Mouse (Mus musculus): Measurements from ENCODE around the gene Naaladl2. TPM values are rescaled to one million over a fixed set of nuclear protein-coding genes. Genes with fewer than 3 reads are reported as not detected.
"Not testable (repeated sequence)": the region's sequence is repeated elsewhere in the genome, so short reads cannot be mapped to it uniquely, and the experiment has no call there.

Gene Naaladl2
- polyA plus RNA-seq, 1 experiment from 2014 or later, result 0.76 TPM

- Histone ChIP-seq H3K4me3 (no peak overlapping the region), H3K9me3 (no peaks in the 10 kb centered on the region), H3K4me1 (no peaks in the 10 kb centered on the region), H3K9ac (no peak overlapping the region), H3K27ac (no peak overlapping the region), H3K4me2 (replicated peaks) (no peak overlapping the region), H3K36me3 (no peaks in the 10 kb centered on the region), H3K27me3 (replicated peaks) (no peaks in the 10 kb centered on the region)
- no peak for ATAC-seq (ENCODE audit: low FRiP score, low read depth)
- WGBS, result 56% methylated on average over 1 of the region's 1 CpGs
Measured at GRCm38 (mm10) chr3:24391311-24391710, 752.8 kb downstream of the Naaladl2 start.

- peak; percentile 70; the same call in 1 of the 2 replicates for ATAC-seq (ENCODE audit: low FRiP score, low read depth)
Measured at GRCm38 (mm10) chr3:24355010-24355409, 789.1 kb downstream of the Naaladl2 start.

GRCm38 (mm10) chr3:24321489-24322405 is 822.3 kb downstream of the Naaladl2 start:
- H3K36me3 ChIP-seq, result no peaks in the 10 kb centered on the region
- H3K9ac ChIP-seq, result no peak overlapping the region
- no peaks in the 10 kb centered on the region for H3K27me3 ChIP-seq (replicated peaks)
- no peak for ATAC-seq (ENCODE audit: low FRiP score, low read depth)
- H3K27ac ChIP-seq, result no peak overlapping the region
- H3K9me3 ChIP-seq, result no peaks in the 10 kb centered on the region
- no peak overlapping the region for H3K4me2 ChIP-seq (replicated peaks)
- WGBS, result 83% methylated on average over 11 of the region's 11 CpGs
- no peaks in the 10 kb centered on the region for H3K4me1 ChIP-seq
- no peak overlapping the region for H3K4me3 ChIP-seq

More at GRCm38 (mm10) chr3:24355010-24355409, 789.1 kb downstream of the Naaladl2 start:
- H3K27me3 ChIP-seq (replicated peaks), result no peaks in the 10 kb centered on the region
- no peak overlapping the region for H3K27ac ChIP-seq
- H3K9me3 ChIP-seq, result no peaks in the 10 kb centered on the region
- H3K36me3 ChIP-seq, result no peaks in the 10 kb centered on the region
- WGBS, result 67% methylated on average over 2 of the region's 2 CpGs
- no peak overlapping the region for H3K9ac ChIP-seq
- H3K4me2 ChIP-seq (replicated peaks), result no peak overlapping the region
- no peak overlapping the region for H3K4me3 ChIP-seq
- H3K4me1 ChIP-seq, result no peaks in the 10 kb centered on the region

- no peak for ATAC-seq (ENCODE audit: low FRiP score, low read depth)
- H3K36me3 ChIP-seq, result no peaks in the 10 kb centered on the region
- H3K27me3 ChIP-seq (replicated peaks), result no peaks in the 10 kb centered on the region
- no peak overlapping the region for H3K27ac ChIP-seq
- no peak overlapping the region for H3K4me2 ChIP-seq (replicated peaks)
- no peak overlapping the region for H3K4me3 ChIP-seq
- no peaks in the 10 kb centered on the region for H3K9me3 ChIP-seq
- H3K9ac ChIP-seq, result no peak overlapping the region
- H3K4me1 ChIP-seq, result no peaks in the 10 kb centered on the region
- 76% methylated on average over 4 of the region's 4 CpGs for WGBS
Measured at GRCm38 (mm10) chr3:24314658-24315297, 829.3 kb downstream of the Naaladl2 start.

- no peak for ATAC-seq (ENCODE audit: low FRiP score, low read depth)
- no peaks in the 10 kb centered on the region for H3K36me3 ChIP-seq
- H3K27ac ChIP-seq, result no peak overlapping the region
- no peak overlapping the region for H3K4me3 ChIP-seq
- 92% methylated on average over 2 of the region's 2 CpGs for WGBS
- H3K27me3 ChIP-seq (replicated peaks), result no peaks in the 10 kb centered on the region
- no peak overlapping the region for H3K9ac ChIP-seq
- H3K4me1 ChIP-seq, result no peaks in the 10 kb centered on the region
- H3K4me2 ChIP-seq (replicated peaks), result no peak overlapping the region
- no peaks in the 10 kb centered on the region for H3K9me3 ChIP-seq
Measured at GRCm38 (mm10) chr3:24225418-24225817, 918.6 kb downstream of the Naaladl2 start.

GRCm38 (mm10) chr3:24217476-24217875 is 926.6 kb downstream of the Naaladl2 start:
- Histone ChIP-seq H3K9me3 (no peaks in the 10 kb centered on the region), H3K4me3 (no peak overlapping the region), H3K4me2 (replicated peaks) (no peak overlapping the region), H3K4me1 (no peaks in the 10 kb centered on the region), H3K9ac (no peak overlapping the region), H3K27me3 (replicated peaks) (no peaks in the 10 kb centered on the region), H3K36me3 (no peaks in the 10 kb centered on the region), H3K27ac (no peak overlapping the region)
- ATAC-seq (ENCODE audit: low FRiP score, low read depth), result no peak
- WGBS, result 87% methylated on average over 1 of the region's 1 CpGs

GRCm38 (mm10) chr3:24166531-24166930 is 977.5 kb downstream of the Naaladl2 start:
- ATAC-seq (ENCODE audit: low FRiP score, low read depth), result no peak
- H3K4me3 ChIP-seq, result no peak overlapping the region

GRCm38 (mm10) chr3:24163992-24164391 is 980.1 kb downstream of the Naaladl2 start:
- no peak overlapping the region for H3K4me2 ChIP-seq (replicated peaks)
- no peaks in the 10 kb centered on the region for H3K9me3 ChIP-seq
- no peaks in the 10 kb centered on the region for H3K36me3 ChIP-seq
- H3K4me3 ChIP-seq, result no peak overlapping the region
- no peak overlapping the region for H3K9ac ChIP-seq
- ATAC-seq (ENCODE audit: low FRiP score, low read depth), result no peak
- H3K27ac ChIP-seq, result no peak overlapping the region
- no peaks in the 10 kb centered on the region for H3K4me1 ChIP-seq
- no peaks in the 10 kb centered on the region for H3K27me3 ChIP-seq (replicated peaks)

More at GRCm38 (mm10) chr3:24166531-24166930, 977.5 kb downstream of the Naaladl2 start:
- no peaks in the 10 kb centered on the region for H3K4me1 ChIP-seq
- no peak overlapping the region for H3K4me2 ChIP-seq (replicated peaks)
- H3K9me3 ChIP-seq, result no peaks in the 10 kb centered on the region
- H3K9ac ChIP-seq, result no peak overlapping the region
- no peaks in the 10 kb centered on the region for H3K27me3 ChIP-seq (replicated peaks)
- H3K27ac ChIP-seq, result no peak overlapping the region
- no peaks in the 10 kb centered on the region for H3K36me3 ChIP-seq

GRCm38 (mm10) chr3:24151086-24151815 is 992.8 kb downstream of the Naaladl2 start:
- H3K9me3 ChIP-seq; H3K27me3 ChIP-seq (replicated peaks); ATAC-seq (ENCODE audit: low FRiP score, low read depth); H3K9ac ChIP-seq; H3K4me2 ChIP-seq (replicated peaks); H3K27ac ChIP-seq; H3K4me3 ChIP-seq; H3K36me3 ChIP-seq; H3K4me1 ChIP-seq: not testable (repeated sequence)
- 79% methylated on average over 4 of the region's 4 CpGs for WGBS

- WGBS, result 95% methylated on average over 1 of the region's 1 CpGs
- Histone ChIP-seq H3K36me3 (no peaks in the 10 kb centered on the region), H3K9ac (no peak overlapping the region)
Measured at GRCm38 (mm10) chr3:24142808-24143207, 1001.3 kb downstream of the Naaladl2 start.

GRCm38 (mm10) chr3:24138002-24138401 is 1006.1 kb downstream of the Naaladl2 start:
- no peak for ATAC-seq (ENCODE audit: low FRiP score, low read depth)
- H3K27ac ChIP-seq, result no peak overlapping the region
- no peaks in the 10 kb centered on the region for H3K27me3 ChIP-seq (replicated peaks)
- no peaks in the 10 kb centered on the region for H3K36me3 ChIP-seq
- H3K4me3 ChIP-seq, result no peak overlapping the region
- H3K4me2 ChIP-seq (replicated peaks), result no peak overlapping the region
- no peaks in the 10 kb centered on the region for H3K4me1 ChIP-seq
- H3K9me3 ChIP-seq, result no peaks in the 10 kb centered on the region
- H3K9ac ChIP-seq, result no peak overlapping the region
- WGBS, result 90% methylated on average over 1 of the region's 1 CpGs

More at GRCm38 (mm10) chr3:24142808-24143207, 1001.3 kb downstream of the Naaladl2 start:
- Histone ChIP-seq H3K4me2 (replicated peaks) (no peak overlapping the region), H3K27ac (no peak overlapping the region), H3K4me3 (no peak overlapping the region), H3K27me3 (replicated peaks) (no peaks in the 10 kb centered on the region), H3K4me1 (no peaks in the 10 kb centered on the region), H3K9me3 (no peaks in the 10 kb centered on the region)
- ATAC-seq (ENCODE audit: low FRiP score, low read depth), result no peak

GRCm38 (mm10) chr3:24126200-24126599 is 1017.9 kb downstream of the Naaladl2 start:
- Histone ChIP-seq H3K4me1 (no peaks in the 10 kb centered on the region), H3K9ac (no peak overlapping the region), H3K27me3 (replicated peaks) (no peaks in the 10 kb centered on the region), H3K4me2 (replicated peaks) (no peak overlapping the region), H3K4me3 (no peak overlapping the region), H3K27ac (no peak overlapping the region), H3K36me3 (no peaks in the 10 kb centered on the region), H3K9me3 (no peaks in the 10 kb centered on the region)
- WGBS, result 94% methylated on average over 1 of the region's 1 CpGs
- no peak for ATAC-seq (ENCODE audit: low FRiP score, low read depth)
